Mouse (Mus musculus) hindbrain, postnatal 0 days (tissue): ENCODE results near the gene Mapk10. TPM values are rescaled to one million over a fixed set of nuclear protein-coding genes. Genes with fewer than 3 reads are reported as not detected.

Experiments
- ATAC-seq: fragments of 200-750 bp; cut with Nextera tagmentation; 2 replicates; pipeline ENCODE4 v1.8.0; 2017; ENCODE audit warnings: mild to moderate bottlenecking, moderate TSS enrichment, moderate library complexity
- DNase-seq: peaks from one replicate; pipeline ENCODE4 v3.0.0-alpha.2; 2015; ENCODE audit warnings: low spot score
- H3K27ac ChIP-seq: fragments of 300-500 bp; sonication (generic); 2 replicates; pipeline ENCODE4 v1.5.1; 2014; ENCODE audit warnings: mild to moderate bottlenecking
- H3K27me3 ChIP-seq: fragments of 300-500 bp; sonication (generic); 2 replicates; pipeline ENCODE4 v1.6.1; 2014; ENCODE audit warnings: low read length, mixed read lengths; ENCODE audit not compliant: insufficient read depth
- H3K36me3 ChIP-seq: fragments of 300-500 bp; sonication (generic); 2 replicates; pipeline ENCODE4 v1.6.1; 2014; ENCODE audit warnings: low read length, mixed read lengths; ENCODE audit not compliant: insufficient read depth
- H3K4me1 ChIP-seq: fragments of 300-500 bp; sonication (generic); 2 replicates; pipeline ENCODE4 v1.6.1; 2014; ENCODE audit warnings: antibody characterized with exemption, low read length, mixed read lengths; ENCODE audit not compliant: insufficient read depth
- H3K4me2 ChIP-seq: fragments of 300-500 bp; sonication (generic); 2 replicates; pipeline ENCODE4 v1.6.1; 2014; ENCODE audit warnings: low read depth, mild to moderate bottlenecking, low read length, moderate library complexity, mixed read lengths
- H3K4me3 ChIP-seq: fragments of 300-500 bp; sonication (generic); 2 replicates; pipeline ENCODE4 v1.5.1; 2014; ENCODE audit warnings: low read length
- H3K9ac ChIP-seq: fragments of 300-500 bp; sonication (generic); replicated peaks from 2 replicates; pipeline ENCODE4 v1.6.1; 2014; ENCODE audit warnings: mild to moderate bottlenecking, low read length, moderate library complexity, mixed read lengths
- H3K9me3 ChIP-seq: fragments of 300-500 bp; sonication (generic); 2 replicates; pipeline ENCODE4 v1.6.1; 2016; ENCODE audit warnings: low read length, mixed read lengths
- CTCF ChIP-seq: IDR thresholded peaks from 2 replicates; pipeline ENCODE4 v1.5.1; 2016; ENCODE audit warnings: antibody characterized with exemption, control low read depth, low read depth
- WGBS: fragments of 180-500 bp; shearing (Covaris S2); extraction: QIAGEN DNeasy Blood & Tissue Kit; methylation state at CpG from one replicate; pipeline ENCODE4 v1.1.7; 2014; 5-methylcytosine and 5-hydroxymethylcytosine counted together
- polyA plus RNA-seq: library from polyadenylated mRNA; unstranded; fragments of >200 nt; fragmentation: Nextera tagmentation; extraction: Ambion mirVana; gene quantifications from 2 replicates; pipeline ENCODE4 v1.2.1, GENCODE M21; 2015
- total RNA-seq: library from RNA; depleted of rRNA; stranded (reverse); fragments of >200 nt; gene quantifications from 2 replicates; pipeline ENCODE4 v1.2.3, GENCODE M21; 2014

The Mapk10 gene
- total and polyA plus RNA-seq, 2 experiments from 2014 or later, result 80.1 to 108 TPM

- H3K4me3 ChIP-seq, result no peak overlapping the region
- no peaks in the 10 kb centered on the region for H3K4me1 ChIP-seq
- DNase-seq (peak; percentile 51), ATAC-seq (0 out of 2 replicates have a peak, but pooled peaks have one; percentile 24)
- no peaks in the 10 kb centered on the region for H3K27me3 ChIP-seq
- H3K27ac ChIP-seq, result no peak overlapping the region
- no peak overlapping the region for H3K4me2 ChIP-seq
- no peaks in the 10 kb centered on the region for H3K36me3 ChIP-seq
- TF ChIP-seq CTCF, result no peak
- WGBS, result 68% methylated on average over 4 of the region's 4 CpGs
- H3K9me3 ChIP-seq, result no peaks in the 10 kb centered on the region
- H3K9ac ChIP-seq, result no peak overlapping the region
Measured at GRCm38 (mm10) chr5:103014309-103014708, 196.8 kb downstream of the Mapk10 start.

- H3K4me1 ChIP-seq, result no peaks in the 10 kb centered on the region; the same call in 1 of the 2 replicates
- DNase-seq (peak; percentile 64), ATAC-seq (no peak)
- WGBS, result 53% methylated on average over 4 of the region's 4 CpGs
- no peaks in the 10 kb centered on the region for H3K27me3 ChIP-seq
- no peak overlapping the region for H3K4me3 ChIP-seq
- no peak overlapping the region for H3K27ac ChIP-seq
- H3K9ac ChIP-seq, result no peak overlapping the region
- TF ChIP-seq CTCF, result no peak
- no peaks in the 10 kb centered on the region for H3K36me3 ChIP-seq
- H3K9me3 ChIP-seq, result no peaks in the 10 kb centered on the region
- no peak overlapping the region for H3K4me2 ChIP-seq
Measured at GRCm38 (mm10) chr5:103008894-103009293, 202.2 kb downstream of the Mapk10 start.

DNA sequence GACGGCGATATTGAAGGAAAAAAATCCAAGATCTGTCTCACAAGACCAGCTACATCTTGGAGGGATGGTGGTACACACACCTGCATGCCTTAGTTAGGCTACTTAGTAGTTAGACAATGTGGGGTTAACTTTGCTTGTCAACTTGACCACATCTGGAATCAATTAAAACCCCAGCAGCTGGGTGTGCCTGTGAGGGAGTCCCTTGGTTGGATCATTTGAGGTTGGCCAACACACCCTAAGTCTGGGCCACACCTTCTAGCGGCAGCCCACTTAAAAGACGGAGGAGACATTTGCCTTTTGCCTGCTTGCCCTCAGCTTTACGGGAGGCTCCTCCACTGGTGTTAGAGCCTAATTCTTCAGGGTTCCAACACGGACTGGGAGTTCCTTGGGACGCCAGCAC lies 209.0 kb downstream of the Mapk10 start:
- Histone ChIP-seq H3K4me3 (no peak overlapping the region), H3K36me3 (no peaks in the 10 kb centered on the region), H3K9ac (no peak overlapping the region), H3K9me3 (no peaks in the 10 kb centered on the region), H3K27me3 (no peaks in the 10 kb centered on the region), H3K4me1 (no peaks in the 10 kb centered on the region), H3K4me2 (no peak overlapping the region), H3K27ac (no peak overlapping the region)
- ATAC-seq (no peak), DNase-seq (no peak)
- 54% methylated on average over 7 of the region's 7 CpGs for WGBS
- TF ChIP-seq CTCF, result no peak

DNA sequence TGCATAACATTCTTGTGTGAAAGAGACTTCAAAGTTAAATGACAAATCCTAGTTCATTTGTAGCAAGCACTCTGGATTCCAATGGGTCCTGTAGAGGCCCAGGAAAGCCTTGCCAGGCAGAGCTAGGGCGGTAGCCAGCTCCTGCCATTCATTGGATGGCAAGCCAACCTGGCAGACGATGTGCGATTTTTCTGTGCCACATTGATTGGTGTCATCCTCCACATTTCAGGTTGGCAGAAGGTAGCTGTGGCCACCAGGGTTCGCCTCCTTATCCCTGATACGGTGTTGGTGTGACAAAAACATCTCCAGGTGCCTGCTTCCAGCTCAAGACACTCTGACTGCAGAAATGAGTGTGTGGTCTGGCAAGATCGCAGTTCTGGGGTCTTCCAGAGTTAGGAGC lies 210.6 kb downstream of the Mapk10 start:
- Histone ChIP-seq H3K36me3 (no peaks in the 10 kb centered on the region), H3K27ac (no peak overlapping the region), H3K9ac (no peak overlapping the region), H3K27me3 (no peaks in the 10 kb centered on the region), H3K4me1 (no peaks in the 10 kb centered on the region), H3K4me2 (no peak overlapping the region), H3K4me3 (no peak overlapping the region), H3K9me3 (no peaks in the 10 kb centered on the region)
- ATAC-seq, result no peak
- TF ChIP-seq CTCF, result no peak
- 75% methylated on average over 6 of the region's 6 CpGs for WGBS
- DNase-seq, result no peak

DNA sequence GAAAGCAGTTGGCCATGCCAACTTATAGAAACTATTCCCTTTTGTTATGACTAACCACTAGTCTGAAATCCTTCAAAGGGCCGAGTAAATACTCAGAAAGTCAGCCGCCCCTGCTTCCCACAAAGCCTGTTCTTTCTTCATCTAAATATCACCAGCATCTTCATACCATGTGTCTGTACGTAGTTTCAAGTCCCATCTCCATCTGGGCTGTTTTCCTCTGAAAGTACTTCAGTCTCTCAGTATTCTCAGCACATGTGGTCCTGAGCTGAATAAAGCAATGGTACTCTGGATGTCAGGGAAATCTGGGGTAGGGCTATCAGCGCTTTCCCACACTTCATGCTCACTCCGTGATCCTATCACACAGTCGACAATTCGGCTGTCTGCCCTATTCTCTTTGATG lies 212.6 kb downstream of the Mapk10 start:
- H3K4me1 ChIP-seq, result no peaks in the 10 kb centered on the region
- TF ChIP-seq CTCF, result no peak
- H3K36me3 ChIP-seq, result no peaks in the 10 kb centered on the region
- no peak overlapping the region for H3K4me3 ChIP-seq
- no peak overlapping the region for H3K9ac ChIP-seq
- no peak for ATAC-seq
- no peak for DNase-seq
- 69% methylated on average over 7 of the region's 7 CpGs for WGBS
- no peaks in the 10 kb centered on the region for H3K9me3 ChIP-seq
- no peak overlapping the region for H3K27ac ChIP-seq
- no peaks in the 10 kb centered on the region for H3K27me3 ChIP-seq
- H3K4me2 ChIP-seq, result no peak overlapping the region

GRCm38 (mm10) chr5:102997907-102998306 lies 213.2 kb downstream of the Mapk10 start:
- H3K4me3 ChIP-seq, result no peak overlapping the region
- 89% methylated on average over 11 of the region's 11 CpGs for WGBS
- H3K36me3 ChIP-seq, result no peaks in the 10 kb centered on the region
- DNase-seq (no peak), ATAC-seq (no peak)
- H3K4me1 ChIP-seq, result no peaks in the 10 kb centered on the region
- no peak for TF ChIP-seq CTCF
- H3K27me3 ChIP-seq, result no peaks in the 10 kb centered on the region
- no peaks in the 10 kb centered on the region for H3K9me3 ChIP-seq
- no peak overlapping the region for H3K4me2 ChIP-seq
- no peak overlapping the region for H3K27ac ChIP-seq
- H3K9ac ChIP-seq, result no peak overlapping the region

- H3K36me3 ChIP-seq, result no peaks in the 10 kb centered on the region
- H3K9ac ChIP-seq, result no peak overlapping the region
- ATAC-seq (no peak), DNase-seq (no peak)
- H3K4me1 ChIP-seq, result no peaks in the 10 kb centered on the region
- H3K27me3 ChIP-seq, result no peaks in the 10 kb centered on the region
- no peak overlapping the region for H3K4me3 ChIP-seq
- 91% methylated on average over 7 of the region's 7 CpGs for WGBS
- H3K4me2 ChIP-seq, result no peak overlapping the region
- no peaks in the 10 kb centered on the region for H3K9me3 ChIP-seq
- H3K27ac ChIP-seq, result no peak overlapping the region
- TF ChIP-seq CTCF, result no peak
Measured at GRCm38 (mm10) chr5:102996331-102996730, 214.8 kb downstream of the Mapk10 start.
